Mouse (Mus musculus) v-Abl transformed pro-B cells (cell line): ENCODE measurements around the gene Ergic1.

Source experiments
- in situ Hi-C, 2 experiments: fragments of 400-800 bp; cut with MboI; formaldehyde crosslinking; loops; one replicate each; pipeline ENCODE4 v1.15.1; 2025; ENCODE audit not compliant: unreplicated experiment in 2 of 2

Ergic1 gene

GRCm38 (mm10) chr17:26561290-26561640 lies at the start of gene Ergic1:
Ergic1 (plus strand) TSS chr17:26561489.
- in situ Hi-C loops, result no loop called here

GRCm38 (mm10) chr17:26511816-26512774 lies 49.2 kb upstream of the Ergic1 start:
- in situ Hi-C loops, result no loop called here

- in situ Hi-C loops, result no loop called here
Measured at GRCm38 (mm10) chr17:26512961-26513360, 48.3 kb upstream of the Ergic1 start.

- in situ Hi-C loops, result no loop called here
Measured at GRCm38 (mm10) chr17:26513459-26514290, 47.6 kb upstream of the Ergic1 start.

- in situ Hi-C loops, result no loop called here
Measured at GRCm38 (mm10) chr17:26514581-26515030, 46.7 kb upstream of the Ergic1 start.

GRCm38 (mm10) chr17:26515675-26516074 lies 45.6 kb upstream of the Ergic1 start:
- in situ Hi-C loops, result no loop called here

- in situ Hi-C loops, result no loop called here
Measured at GRCm38 (mm10) chr17:26518306-26518705, 43.0 kb upstream of the Ergic1 start.

- in situ Hi-C loops, result no loop called here
Measured at GRCm38 (mm10) chr17:26522711-26523110, 38.6 kb upstream of the Ergic1 start.

GRCm38 (mm10) chr17:26524316-26524715 lies 37.0 kb upstream of the Ergic1 start:
- in situ Hi-C loops, result no loop called here

GRCm38 (mm10) chr17:26524801-26525200 lies 36.5 kb upstream of the Ergic1 start:
- in situ Hi-C loops, result no loop called here

- in situ Hi-C loops, result no loop called here
Measured at GRCm38 (mm10) chr17:26525316-26525715, 36.0 kb upstream of the Ergic1 start.

GRCm38 (mm10) chr17:26527291-26527690 lies 34.0 kb upstream of the Ergic1 start:
- in situ Hi-C loops, result no loop called here

GRCm38 (mm10) chr17:26528751-26529150 lies 32.5 kb upstream of the Ergic1 start:
- in situ Hi-C loops, result no loop called here

- in situ Hi-C loops, result no loop called here
Measured at GRCm38 (mm10) chr17:26529791-26530241, 31.5 kb upstream of the Ergic1 start.

GRCm38 (mm10) chr17:26530590-26531081 lies 30.7 kb upstream of the Ergic1 start:
- in situ Hi-C loops, result no loop called here

- in situ Hi-C loops, result no loop called here
Measured at GRCm38 (mm10) chr17:26531395-26532027, 29.8 kb upstream of the Ergic1 start.

GRCm38 (mm10) chr17:26532476-26533045 lies 28.7 kb upstream of the Ergic1 start:
- in situ Hi-C loops, result no loop called here

- in situ Hi-C loops, result no loop called here
Measured at GRCm38 (mm10) chr17:26533871-26534372, 27.4 kb upstream of the Ergic1 start.

- in situ Hi-C loops, result no loop called here
Measured at GRCm38 (mm10) chr17:26534695-26535094, 26.6 kb upstream of the Ergic1 start.
